Mouse (Mus musculus): ENCODE data around the gene Il10rb.

Gene Il10rb

GRCm38 (mm10) chr16:91450137-91451064, 44.4 kb downstream of the Il10rb start:
- no peak for DNase-seq (ENCODE audit: extremely low spot score, low spot score)

GRCm38 (mm10) chr16:91451949-91452348, 46.0 kb downstream of the Il10rb start:
- DNase-seq (ENCODE audit: extremely low spot score, low spot score), result no peak

- no peak for DNase-seq (ENCODE audit: extremely low spot score, low spot score)
Measured at GRCm38 (mm10) chr16:91452363-91452896, 46.5 kb downstream of the Il10rb start.

GRCm38 (mm10) chr16:91455868-91456267, 49.9 kb downstream of the Il10rb start:
- DNase-seq (ENCODE audit: extremely low spot score, low spot score), result no peak

- no peak for DNase-seq (ENCODE audit: extremely low spot score, low spot score)
Measured at GRCm38 (mm10) chr16:91458301-91458746, 52.4 kb downstream of the Il10rb start.

GRCm38 (mm10) chr16:91458976-91459375, 53.0 kb downstream of the Il10rb start:
- DNase-seq (ENCODE audit: extremely low spot score, low spot score), result no peak

GRCm38 (mm10) chr16:91459396-91459795, 53.4 kb downstream of the Il10rb start:
- no peak for DNase-seq (ENCODE audit: extremely low spot score, low spot score)

- no peak for DNase-seq (ENCODE audit: extremely low spot score, low spot score)
Measured at GRCm38 (mm10) chr16:91459841-91460370, 53.9 kb downstream of the Il10rb start.

- no peak for DNase-seq (ENCODE audit: extremely low spot score, low spot score)
Measured at GRCm38 (mm10) chr16:91461066-91461638, 55.2 kb downstream of the Il10rb start.

GRCm38 (mm10) chr16:91461773-91462181, 55.8 kb downstream of the Il10rb start:
- DNase-seq (ENCODE audit: extremely low spot score, low spot score), result no peak

- DNase-seq (ENCODE audit: extremely low spot score, low spot score), result no peak
Measured at GRCm38 (mm10) chr16:91462644-91463043, 56.7 kb downstream of the Il10rb start.

- no peak for DNase-seq (ENCODE audit: extremely low spot score, low spot score)
Measured at GRCm38 (mm10) chr16:91463400-91463799, 57.4 kb downstream of the Il10rb start.

- DNase-seq (ENCODE audit: extremely low spot score, low spot score), result no peak
Measured at GRCm38 (mm10) chr16:91463836-91464400, 58.0 kb downstream of the Il10rb start.

- DNase-seq (ENCODE audit: extremely low spot score, low spot score), result peak; percentile 92
Measured at GRCm38 (mm10) chr16:91464594-91465504, 58.9 kb downstream of the Il10rb start.

GRCm38 (mm10) chr16:91465505-91466240, 59.7 kb downstream of the Il10rb start:
- no peak for DNase-seq (ENCODE audit: extremely low spot score, low spot score)

GRCm38 (mm10) chr16:91466566-91466965, 60.6 kb downstream of the Il10rb start:
- DNase-seq (ENCODE audit: extremely low spot score, low spot score), result no peak

- no peak for DNase-seq (ENCODE audit: extremely low spot score, low spot score)
Measured at GRCm38 (mm10) chr16:91470470-91470869, 64.5 kb downstream of the Il10rb start.

GRCm38 (mm10) chr16:91471481-91471880, 65.5 kb downstream of the Il10rb start:
- no peak for DNase-seq (ENCODE audit: extremely low spot score, low spot score)
